Mouse (Mus musculus) forebrain, embryonic 12.5 days (tissue): ENCODE measurements around the gene Bricd5. TPM values are rescaled to one million over a fixed set of nuclear protein-coding genes. Genes with fewer than 3 reads are reported as not detected.

Experiments
- ATAC-seq: fragments of 200-750 bp; cut with Nextera tagmentation; 2 replicates; pipeline ENCODE4 v1.8.0; 2017; ENCODE audit warnings: moderate TSS enrichment; ENCODE audit not compliant: low FRiP score
- H3K27ac ChIP-seq: fragments of 300-500 bp; sonication (generic); 2 replicates; pipeline ENCODE4 v1.5.1; 2016; ENCODE audit warnings: mild to moderate bottlenecking
- H3K27me3 ChIP-seq: fragments of 300-500 bp; sonication (generic); 2 replicates; pipeline ENCODE4 v1.6.1; 2016; ENCODE audit warnings: mild to moderate bottlenecking
- H3K36me3 ChIP-seq: fragments of 300-500 bp; sonication (generic); replicated peaks from 2 replicates; pipeline ENCODE4 v1.6.1; 2016; ENCODE audit warnings: mild to moderate bottlenecking
- H3K4me1 ChIP-seq: fragments of 300-500 bp; sonication (generic); 2 replicates; pipeline ENCODE4 v1.6.1; 2016
- H3K4me2 ChIP-seq: fragments of 300-500 bp; sonication (generic); 2 replicates; pipeline ENCODE4 v1.6.1; 2016; ENCODE audit warnings: mild to moderate bottlenecking, moderate library complexity
- H3K4me3 ChIP-seq: fragments of 300-500 bp; sonication (generic); replicated peaks from 2 replicates; pipeline ENCODE4 v1.5.1; 2016; ENCODE audit warnings: mild to moderate bottlenecking
- H3K9ac ChIP-seq: fragments of 300-500 bp; sonication (generic); 2 replicates; pipeline ENCODE4 v1.6.1; 2016; ENCODE audit warnings: mild to moderate bottlenecking
- H3K9me3 ChIP-seq: fragments of 300-500 bp; sonication (generic); 2 replicates; pipeline ENCODE4 v1.6.1; 2016
- WGBS: fragments of 180-500 bp; shearing (Covaris S2); methylation state at CpG from one replicate; pipeline ENCODE4 v1.1.7; 2016; 5-methylcytosine and 5-hydroxymethylcytosine counted together
- polyA plus RNA-seq: library from polyadenylated mRNA; unstranded; fragments of >200 nt; fragmentation: Nextera tagmentation; extraction: Ambion mirVana; gene quantifications from 2 replicates; pipeline ENCODE4 v1.2.1, GENCODE M21; 2016

Gene Bricd5
- polyA plus RNA-seq, 1 experiment from 2014 or later, result not detected

- Histone ChIP-seq H3K4me2 (no peak overlapping the region), H3K27me3 (no peaks in the 10 kb centered on the region), H3K4me1 (peaks cover 23% of the 10 kb centered on the region), H3K9me3 (no peaks in the 10 kb centered on the region), H3K4me3 (no peak overlapping the region), H3K27ac (no peak overlapping the region), H3K9ac (no peak overlapping the region), H3K36me3 (peaks cover 14% of the 10 kb centered on the region)
- WGBS, result 86% methylated on average over 2 of the region's 2 CpGs
- ATAC-seq, result no peak
Measured at GRCm38 (mm10) chr17:24524734-24525133, 51.0 kb downstream of the Bricd5 start.

Other genes with a start within 250 kb of the Bricd5 start
- gene Ccnf, start 222.4 kb upstream of the Bricd5 start, polyA plus RNA-seq, result 94.2 and 95.6 TPM in 2 replicates
- not detected in 2 replicates for gene Abca17, start 122.8 kb upstream of the Bricd5 start, polyA plus RNA-seq
- 17.7 and 18.0 TPM in 2 replicates for gene Abca3, start 121.9 kb upstream of the Bricd5 start, polyA plus RNA-seq
- 391 and 404 TPM in 2 replicates for gene Rnps1, start 59.3 kb upstream of the Bricd5 start, polyA plus RNA-seq
- 53.5 and 61.2 TPM in 2 replicates for gene Eci1, start 47.2 kb upstream of the Bricd5 start, polyA plus RNA-seq
- gene Dnase1l2, start 30.8 kb upstream of the Bricd5 start, polyA plus RNA-seq, result 4.9 and 5.1 TPM in 2 replicates
- 34.1 and 37.1 TPM in 2 replicates for gene E4f1, start 3.6 kb upstream of the Bricd5 start, polyA plus RNA-seq
- gene Pgp, start 3.5 kb upstream of the Bricd5 start, polyA plus RNA-seq, result 59.3 and 60.3 TPM in 2 replicates
- gene Mlst8, start 5.2 kb downstream of the Bricd5 start, polyA plus RNA-seq, result 34.4 and 37.9 TPM in 2 replicates
- 14.8 and 16.6 TPM in 2 replicates for gene Caskin1, start 14.7 kb downstream of the Bricd5 start, polyA plus RNA-seq
- gene Traf7, start 54.1 kb downstream of the Bricd5 start, polyA plus RNA-seq, result 100 and 103 TPM in 2 replicates
- gene Rab26, start 60.3 kb downstream of the Bricd5 start, polyA plus RNA-seq, result 1.7 and 1.9 TPM in 2 replicates
- 15.5 and 17.9 TPM in 2 replicates for gene Pkd1, start 76.0 kb downstream of the Bricd5 start, polyA plus RNA-seq
- 78.4 and 89.3 TPM in 2 replicates for gene Tsc2, start 158.7 kb downstream of the Bricd5 start, polyA plus RNA-seq
- gene Nthl1, start 158.8 kb downstream of the Bricd5 start, polyA plus RNA-seq, result 14.5 and 18.8 TPM in 2 replicates
- 18.3 and 21.9 TPM in 2 replicates for gene Slc9a3r2, start 176.4 kb downstream of the Bricd5 start, polyA plus RNA-seq
- not detected in 2 replicates for gene Npw, start 184.6 kb downstream of the Bricd5 start, polyA plus RNA-seq
- 25.5 and 26.9 TPM in 2 replicates for gene Zfp598, start 195.8 kb downstream of the Bricd5 start, polyA plus RNA-seq
- 27.8 and 33.5 TPM in 2 replicates for gene Syngr3, start 216.1 kb downstream of the Bricd5 start, polyA plus RNA-seq
- 49.1 and 50.2 TPM in 2 replicates for gene Gfer, start 222.3 kb downstream of the Bricd5 start, polyA plus RNA-seq
- gene Noxo1, start 222.3 kb downstream of the Bricd5 start, polyA plus RNA-seq, result 1.6 and 2.6 TPM in 2 replicates
- gene Tbl3, start 233.8 kb downstream of the Bricd5 start, polyA plus RNA-seq, result 94.7 and 98.0 TPM in 2 replicates
- gene Rnf151, start 244.2 kb downstream of the Bricd5 start, polyA plus RNA-seq, result 0.29 TPM in 1 of 2 replicates, not detected in the other
- gene Rps2, start 244.2 kb downstream of the Bricd5 start, polyA plus RNA-seq, result 946 and 1,025 TPM in 2 replicates